Mouse (Mus musculus): Measurements from ENCODE around the gene Miox. TPM values are rescaled to one million over a fixed set of nuclear protein-coding genes. Genes with fewer than 3 reads are reported as not detected.

Gene Miox
- polyA plus RNA-seq, 1 experiment from 2014 or later = not detected

GRCm38 (mm10) chr15:89355241-89356187 is 21.3 kb downstream of the Miox start, which contains the start of the genes Lmf2 and Ncaph2:
Lmf2 (minus strand) TSS chr15:89355659.
Ncaph2 (plus strand) TSS chr15:89355719.
- under 1% methylated on average over 62 of the region's 64 CpGs for WGBS
- peak; percentile 97 for DNase-seq (ENCODE audit: low spot score)
- peak within 1 kb of the TSS; percentile 88 for H3K9ac ChIP-seq (ENCODE audit: low read length)

GRCm38 (mm10) chr15:89356372-89356771 is 22.2 kb downstream of the Miox start:
- Histone ChIP-seq H3K9me3 (ENCODE audit: control insufficient read depth, low read length) (no peaks in the 10 kb centered on the region), H3K27me3 (ENCODE audit: control insufficient read depth, insufficient read depth, low read length) (no peaks in the 10 kb centered on the region), H3K4me2 (replicated peaks; ENCODE audit: low read depth) (peak overlapping the region; percentile 58), H3K36me3 (ENCODE audit: control insufficient read depth, insufficient read depth, low read length) (peaks cover 28% of the 10 kb centered on the region), H3K27ac (replicated peaks) (peak overlapping the region; percentile 93), H3K9ac (ENCODE audit: low read length) (peak overlapping the region; percentile 88), H3K4me1 (replicated peaks; ENCODE audit: control insufficient read depth, insufficient read depth) (peaks cover 2% of the 10 kb centered on the region; the same call in 1 of the 2 replicates), H3K4me3 (ENCODE audit: low read depth, low read length) (peak overlapping the region; percentile 76)
- WGBS = under 1% methylated on average over 15 of the region's 15 CpGs
- peak; percentile 63; the same call in 1 of the 2 replicates for ATAC-seq (ENCODE audit: low FRiP score, low TSS enrichment)
- no peak for TF ChIP-seq CTCF (IDR thresholded peaks at IDR 0.05; ENCODE audit: low read depth)
- no peak for TF ChIP-seq EP300 (optimal IDR thresholded peaks at IDR 0.05)
- DNase-seq (ENCODE audit: low spot score) = peak; percentile 80

More at GRCm38 (mm10) chr15:89355241-89356187, 21.3 kb downstream of the Miox start, which contains the start of the genes Lmf2 and Ncaph2:
- H3K4me2 ChIP-seq (replicated peaks; ENCODE audit: low read depth) = peak within 1 kb of the TSS; percentile 58
- H3K4me1 ChIP-seq (replicated peaks; ENCODE audit: control insufficient read depth, insufficient read depth) = peaks cover 2% of the 10 kb centered on the region; the same call in 1 of the 2 replicates
- TF ChIP-seq EP300 (optimal IDR thresholded peaks at IDR 0.05) = no peak
- TF ChIP-seq CTCF (IDR thresholded peaks at IDR 0.05; ENCODE audit: low read depth) = no peak; the same call in 1 of the 2 replicates
- peak within 1 kb of the TSS; percentile 93 for H3K27ac ChIP-seq (replicated peaks)
- peak; percentile 93 for ATAC-seq (ENCODE audit: low FRiP score, low TSS enrichment)
- peak within 1 kb of the TSS; percentile 76 for H3K4me3 ChIP-seq (ENCODE audit: low read depth, low read length)
- no peaks in the 10 kb centered on the region for H3K9me3 ChIP-seq (ENCODE audit: control insufficient read depth, low read length)
- no peaks in the 10 kb centered on the region for H3K27me3 ChIP-seq (ENCODE audit: control insufficient read depth, insufficient read depth, low read length)
- peaks cover 22% of the 10 kb centered on the region for H3K36me3 ChIP-seq (ENCODE audit: control insufficient read depth, insufficient read depth, low read length)

- Histone ChIP-seq H3K27me3 (ENCODE audit: control insufficient read depth, insufficient read depth, low read length) (no peaks in the 10 kb centered on the region), H3K9me3 (ENCODE audit: control insufficient read depth, low read length) (no peaks in the 10 kb centered on the region), H3K9ac (ENCODE audit: low read length) (no peak overlapping the region), H3K4me1 (replicated peaks; ENCODE audit: control insufficient read depth, insufficient read depth) (peaks cover 2% of the 10 kb centered on the region; the same call in 1 of the 2 replicates), H3K36me3 (ENCODE audit: control insufficient read depth, insufficient read depth, low read length) (peaks cover 16% of the 10 kb centered on the region), H3K4me2 (replicated peaks; ENCODE audit: low read depth) (no peak overlapping the region), H3K27ac (replicated peaks) (no peak overlapping the region), H3K4me3 (ENCODE audit: low read depth, low read length) (no peak overlapping the region)
- DNase-seq (ENCODE audit: low spot score) = no peak
- 72% methylated on average over 3 of the region's 3 CpGs for WGBS
- TF ChIP-seq CTCF (IDR thresholded peaks at IDR 0.05; ENCODE audit: low read depth) (no peak), EP300 (optimal IDR thresholded peaks at IDR 0.05) (no peak)
- ATAC-seq (ENCODE audit: low FRiP score, low TSS enrichment) = no peak
These were observed 24.6 kb downstream of the Miox start for GRCm38 (mm10) chr15:89358784-89359183.

GRCm38 (mm10) chr15:89363051-89363450 is 28.9 kb downstream of the Miox start:
- Histone ChIP-seq H3K9me3 (ENCODE audit: control insufficient read depth, low read length) (no peaks in the 10 kb centered on the region), H3K36me3 (ENCODE audit: control insufficient read depth, insufficient read depth, low read length) (peaks cover 40% of the 10 kb centered on the region), H3K4me1 (replicated peaks; ENCODE audit: control insufficient read depth, insufficient read depth) (no peaks in the 10 kb centered on the region), H3K4me3 (ENCODE audit: low read depth, low read length) (no peak overlapping the region), H3K9ac (ENCODE audit: low read length) (no peak overlapping the region), H3K27ac (replicated peaks) (no peak overlapping the region), H3K27me3 (ENCODE audit: control insufficient read depth, insufficient read depth, low read length) (no peaks in the 10 kb centered on the region), H3K4me2 (replicated peaks; ENCODE audit: low read depth) (no peak overlapping the region)
- TF ChIP-seq CTCF (IDR thresholded peaks at IDR 0.05; ENCODE audit: low read depth) = no peak
- WGBS = 75% methylated on average over 7 of the region's 7 CpGs
- ATAC-seq (ENCODE audit: low FRiP score, low TSS enrichment) (no peak), DNase-seq (ENCODE audit: low spot score) (no peak)

GRCm38 (mm10) chr15:89365141-89365551 is 30.9 kb downstream of the Miox start:
- H3K4me3 ChIP-seq (ENCODE audit: low read depth, low read length) = no peak overlapping the region
- no peaks in the 10 kb centered on the region for H3K4me1 ChIP-seq (replicated peaks; ENCODE audit: control insufficient read depth, insufficient read depth)
- H3K4me2 ChIP-seq (replicated peaks; ENCODE audit: low read depth) = no peak overlapping the region
- H3K27ac ChIP-seq (replicated peaks) = no peak overlapping the region
- 88% methylated on average over 4 of the region's 4 CpGs for WGBS
- no peak for DNase-seq (ENCODE audit: low spot score)
- no peak for ATAC-seq (ENCODE audit: low FRiP score, low TSS enrichment)
- TF ChIP-seq EP300 (optimal IDR thresholded peaks at IDR 0.05) = no peak
- no peak for TF ChIP-seq CTCF (IDR thresholded peaks at IDR 0.05; ENCODE audit: low read depth)
- H3K36me3 ChIP-seq (ENCODE audit: control insufficient read depth, insufficient read depth, low read length) = peaks cover 54% of the 10 kb centered on the region
- no peaks in the 10 kb centered on the region for H3K9me3 ChIP-seq (ENCODE audit: control insufficient read depth, low read length)
- H3K27me3 ChIP-seq (ENCODE audit: control insufficient read depth, insufficient read depth, low read length) = no peaks in the 10 kb centered on the region
- H3K9ac ChIP-seq (ENCODE audit: low read length) = no peak overlapping the region
